Mouse (Mus musculus) left cerebral cortex, adult 2 months (tissue): ENCODE measurements around the gene Cfi. TPM values are rescaled to one million over a fixed set of nuclear protein-coding genes. Genes with fewer than 3 reads are reported as not detected.

ENCODE experiments used
- DNase-seq, 2 experiments: peaks; one replicate each; pipeline ENCODE4 v3.0.0; 2021 to 2022; ENCODE audit warnings: low spot score in 2 of 2, mixed read lengths in 1 of 2; ENCODE audit errors: extremely low spot score in 1 of 2
- H3K27ac ChIP-seq: fragments of 200-600 bp; 2 replicates; pipeline ENCODE4 v1.8.1; 2022
- H3K4me3 ChIP-seq: fragments of 200-600 bp; 2 replicates; pipeline ENCODE4 v1.8.1; 2022
- CTCF ChIP-seq: fragments of 200-600 bp; IDR thresholded peaks from 2 replicates; pipeline ENCODE4 v1.8.1; 2022; ENCODE audit warnings: antibody characterized with exemption, mild to moderate bottlenecking, moderate library complexity
- intact Hi-C: fragments of 180-260 bp; cut with DNase I; formaldehyde crosslinking; loops from one replicate; pipeline ENCODE4 v1.15.1; 2025
- total RNA-seq, 2 experiments: library from RNA; stranded (reverse); gene quantifications; 2 replicates each; pipeline ENCODE4 v1.2.3; 2021

Gene Cfi
- total RNA-seq, 2 experiments from 2014 or later, result not detected

- Histone ChIP-seq H3K27ac (no peak overlapping the region), H3K4me3 (no peak overlapping the region)
- no peak for DNase-seq
- intact Hi-C loops, result loop anchor here (10.0 kb wide), 1 partner anchor 801 kb away; the partner anchor contains the start of gene Ostc
- TF ChIP-seq CTCF, result no peak
Measured at GRCm38 (mm10) chr3:129903866-129904265, 68.2 kb downstream of the Cfi start.

- intact Hi-C loops, result loop anchor here (10.0 kb wide), 1 partner anchor 800 kb away; the partner anchor contains the start of gene Ostc
- DNase-seq, result no peak
- no peak overlapping the region for H3K27ac ChIP-seq
- H3K4me3 ChIP-seq, result no peak overlapping the region
- TF ChIP-seq CTCF, result no peak
Measured at GRCm38 (mm10) chr3:129904381-129905132, 68.9 kb downstream of the Cfi start.

GRCm38 (mm10) chr3:129912025-129912424 is 76.3 kb downstream of the Cfi start:
- intact Hi-C loops, result no loop called here
- Histone ChIP-seq H3K27ac (no peak overlapping the region), H3K4me3 (no peak overlapping the region)
- DNase-seq, result no peak
- no peak for TF ChIP-seq CTCF

GRCm38 (mm10) chr3:129913241-129913640 is 77.6 kb downstream of the Cfi start:
- TF ChIP-seq CTCF, result no peak
- no peak for DNase-seq
- Histone ChIP-seq H3K27ac (no peak overlapping the region), H3K4me3 (no peak overlapping the region)
- intact Hi-C loops, result no loop called here

GRCm38 (mm10) chr3:129917424-129917823 is 81.7 kb downstream of the Cfi start:
- H3K4me3 ChIP-seq, result no peak overlapping the region
- DNase-seq, result no peak
- no peak overlapping the region for H3K27ac ChIP-seq
- no peak for TF ChIP-seq CTCF
- intact Hi-C loops, result loop anchor here (5.0 kb wide), 3 partner anchors 50 to 145 kb away; partner anchors contain the start of gene Sec24b

- TF ChIP-seq CTCF, result peak; percentile 87
- Histone ChIP-seq H3K27ac (no peak overlapping the region), H3K4me3 (no peak overlapping the region)
- DNase-seq, result peak; percentile 77 to 86
- intact Hi-C loops, result loop anchor here (1.0 to 5.0 kb wide), 4 partner anchors 49 to 162 kb away; partner anchors contain the start of gene Sec24b
Measured at GRCm38 (mm10) chr3:129918434-129918833, 82.8 kb downstream of the Cfi start.

GRCm38 (mm10) chr3:129923581-129923980 is 87.9 kb downstream of the Cfi start:
- DNase-seq, result no peak
- no peak for TF ChIP-seq CTCF
- Histone ChIP-seq H3K4me3 (no peak overlapping the region), H3K27ac (no peak overlapping the region)
- intact Hi-C loops, result no loop called here

Other genes with a start within 250 kb of the Cfi start
- 1 to 10 TPM; 1.3 to 1.5 TPM for gene Egf, start 80.6 kb upstream of the Cfi start, total RNA-seq
- gene Lrit3, start 31.9 kb upstream of the Cfi start, total RNA-seq, result under 1 TPM in 1 of 2 experiments, not detected in 1; 0.14 TPM
- under 1 TPM; 0.57 to 0.96 TPM for gene Rrh, start 13.3 kb upstream of the Cfi start, total RNA-seq
- gene Gar1, start 4.5 kb upstream of the Cfi start, total RNA-seq, result 10 to 100 TPM; 49.9 to 55.7 TPM
- gene Pla2g12a, start 42.7 kb downstream of the Cfi start, total RNA-seq, result 10 to 100 TPM; 17.6 to 17.9 TPM
- 1 to 10 TPM; 4.3 to 6.6 TPM for gene Casp6, start 65.5 kb downstream of the Cfi start, total RNA-seq
- 1 to 10 TPM; 1.2 to 1.4 TPM for gene Mcub, start 134.3 kb downstream of the Cfi start, total RNA-seq
- 10 to 100 TPM; 58.4 to 70.0 TPM for gene Sec24b, start 225.7 kb downstream of the Cfi start, total RNA-seq